In genomic region chr6:92904491-92904890, GRCm38 (mm10) we compare ENCODE assay signal across 16 mouse cellular contexts. TPM values are rescaled to one million over a fixed set of nuclear protein-coding genes. Genes with fewer than 3 reads are reported as not detected.
"Had no signal": no experiment of that assay in that cellular context is flagged by ENCODE, and none has a peak within 500 bp of the region (broad histone marks: within the 10 kb centered on the region; RNA-seq: fewer than 3 reads in every experiment).

No protein-coding gene starts in this region.

- H3K27ac ChIP-seq: intestine, embryonic 15.5 days; limb, embryonic 13.5 days; liver, embryonic 15.5 days; lung, embryonic 15.5 days; midbrain, embryonic 15.5 days; neural tube, embryonic 12.5 days had no signal

- H3K4me3 ChIP-seq: intestine, embryonic 15.5 days; limb, embryonic 13.5 days; liver, embryonic 15.5 days; lung, embryonic 15.5 days; midbrain, embryonic 15.5 days; neural tube, embryonic 12.5 days had no signal

- DNase-seq: kidney, postnatal 10 days; layer of hippocampus, postnatal 36 days; lung, postnatal 36 days; thymus, adult 18-20 months; thymus, postnatal 14 days had no signal

- H3K27me3 ChIP-seq: intestine, embryonic 15.5 days; limb, embryonic 13.5 days; liver, embryonic 15.5 days; lung, embryonic 15.5 days; midbrain, embryonic 15.5 days; neural tube, embryonic 12.5 days had no signal

- H3K4me2 ChIP-seq: intestine, embryonic 15.5 days; limb, embryonic 13.5 days; liver, embryonic 11.5 days; liver, embryonic 15.5 days; lung, embryonic 15.5 days; midbrain, embryonic 15.5 days; neural tube, embryonic 12.5 days had no signal

- ATAC-seq: intestine, embryonic 15.5 days; midbrain, embryonic 15.5 days had no signal

- H3K9me3 ChIP-seq: intestine, embryonic 15.5 days; limb, embryonic 13.5 days; liver, embryonic 15.5 days; lung, embryonic 15.5 days; midbrain, embryonic 15.5 days; neural tube, embryonic 12.5 days had no signal

- H3K4me1 ChIP-seq: intestine, embryonic 15.5 days; liver, embryonic 15.5 days; midbrain, embryonic 15.5 days; neural tube, embryonic 12.5 days had no signal

- H3K9ac ChIP-seq: intestine, embryonic 15.5 days; limb, embryonic 13.5 days; liver, embryonic 15.5 days; lung, embryonic 15.5 days; midbrain, embryonic 15.5 days; neural tube, embryonic 12.5 days had no signal

- H3K36me3 ChIP-seq: liver, embryonic 15.5 days; midbrain, embryonic 15.5 days; neural tube, embryonic 12.5 days had no signal

RNA-seq across cellular contexts. Expression of gene Gm15737, which starts 35.3 kb away (rescaled TPM):
- total RNA-seq: layer of hippocampus, postnatal 36 days; left cerebral cortex, postnatal 36 days; megakaryocyte progenitor cell, adult 5-6 weeks; monocyte, adult 5-6 weeks; neutrophil, adult 5-6 weeks had no signal
- polyA plus RNA-seq: liver, embryonic 11.5 days; liver, embryonic 15.5 days; midbrain, embryonic 15.5 days; neural tube, embryonic 12.5 days had no signal

RNA-seq across cellular contexts. Expression of gene Adamts9, which starts 38.8 kb away (rescaled TPM):
- total RNA-seq: megakaryocyte progenitor cell, adult 5-6 weeks; neutrophil, adult 5-6 weeks had no signal
